Mouse (Mus musculus) cerebellum, adult 2 months (tissue): Measurements from ENCODE around the gene Sh2d5.

Experiments
- CTCF ChIP-seq: fragments of 200-500 bp; IDR thresholded peaks from 2 replicates; pipeline ENCODE4 v1.5.1; 2011; ENCODE audit warnings: low read depth, mild to moderate bottlenecking, control low read depth, low read length, moderate library complexity, borderline replicate concordance; ENCODE audit not compliant: insufficient read depth
- POLR2A ChIP-seq: fragments of 200-500 bp; IDR thresholded peaks from 2 replicates; pipeline ENCODE4 v1.6.1; 2011; ENCODE audit warnings: low read length, control low read depth, borderline replicate concordance; ENCODE audit not compliant: insufficient read depth

DNA sequence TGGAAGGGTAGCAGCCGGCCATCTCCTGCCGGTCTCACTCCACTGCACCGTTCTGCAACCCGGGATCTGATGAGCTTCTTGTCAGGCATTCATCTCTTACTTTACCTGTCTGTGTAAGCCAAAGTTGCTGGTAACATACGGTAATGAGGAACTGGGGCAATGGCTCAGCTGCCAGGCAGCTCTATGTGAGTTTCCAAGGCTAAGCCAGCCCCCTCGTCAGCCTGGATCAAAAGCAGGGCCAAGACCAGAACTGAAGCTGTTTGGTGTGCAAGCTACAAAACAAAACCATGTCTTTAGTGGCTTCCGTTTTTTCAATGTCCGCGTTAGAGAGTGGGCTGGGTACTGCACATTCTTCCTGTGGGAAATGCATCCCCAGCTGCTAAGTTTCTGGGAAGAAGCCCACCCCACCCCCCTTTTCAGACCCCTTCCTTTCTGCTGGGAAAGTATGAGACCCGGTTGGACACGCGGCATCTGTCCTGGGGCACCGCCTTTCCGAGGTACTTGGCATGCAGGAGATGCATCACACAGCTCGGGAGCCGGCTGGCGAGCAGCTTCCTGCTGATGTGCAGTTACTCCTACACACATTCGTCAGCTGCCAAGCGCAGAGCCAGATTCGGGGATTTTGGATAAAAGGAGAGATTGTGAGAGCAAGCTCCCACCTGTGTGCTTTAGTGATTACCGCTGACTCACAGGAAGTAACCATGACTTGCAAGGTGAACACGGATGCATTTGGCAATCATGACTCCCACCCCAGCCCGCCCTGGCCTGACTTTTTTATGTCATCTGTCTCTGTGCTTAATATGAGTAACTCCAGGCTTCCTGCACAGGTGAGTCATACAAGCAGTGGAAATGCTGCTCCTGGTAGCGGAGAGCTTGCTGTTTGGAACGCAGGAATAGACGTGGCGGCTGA, 3.2 kb upstream of the Sh2d5 start:
- no peak for TF ChIP-seq CTCF
- no peak for TF ChIP-seq POLR2A
